Mouse (Mus musculus) thymus, adult 2 months (tissue): ENCODE results near the gene Cradd. TPM values are rescaled to one million over a fixed set of nuclear protein-coding genes. Genes with fewer than 3 reads are reported as not detected.

Experiments
- DNase-seq: peaks from one replicate; pipeline ENCODE4 v3.0.0; 2021
- H3K27ac ChIP-seq: fragments of 200-500 bp; 2 replicates; pipeline ENCODE4 v1.5.1; 2012; ENCODE audit warnings: low read length, control low read depth; ENCODE audit not compliant: control insufficient read depth, insufficient read depth
- H3K27me3 ChIP-seq: fragments of 200-500 bp; 2 replicates; pipeline ENCODE4 v1.6.1; 2012; ENCODE audit warnings: mild to moderate bottlenecking, low read length, moderate library complexity, mixed read lengths; ENCODE audit not compliant: control insufficient read depth, insufficient read depth
- H3K36me3 ChIP-seq: fragments of 200-500 bp; 2 replicates; pipeline ENCODE4 v1.6.1; 2012; ENCODE audit warnings: mild to moderate bottlenecking, low read length, moderate library complexity; ENCODE audit not compliant: control insufficient read depth, insufficient read depth
- H3K4me1 ChIP-seq: fragments of 200-500 bp; replicated peaks from 2 replicates; pipeline ENCODE4 v1.6.1; 2012; ENCODE audit warnings: low read length; ENCODE audit not compliant: control insufficient read depth, insufficient read depth
- H3K4me3 ChIP-seq: fragments of 200-500 bp; 2 replicates; pipeline ENCODE4 v1.5.1; 2012; ENCODE audit warnings: mild to moderate bottlenecking, low read length, control low read depth, moderate library complexity; ENCODE audit not compliant: control insufficient read depth, insufficient read depth
- CTCF ChIP-seq: fragments of 200-500 bp; IDR thresholded peaks from 2 replicates; pipeline ENCODE4 v1.5.1; 2012; ENCODE audit warnings: mild to moderate bottlenecking, control low read depth, low read length, moderate library complexity, borderline replicate concordance; ENCODE audit not compliant: control insufficient read depth, poor library complexity, insufficient read depth; ENCODE audit errors: extremely low read depth
- POLR2A ChIP-seq: fragments of 200-500 bp; IDR thresholded peaks from 2 replicates; pipeline ENCODE4 v1.6.1; 2012; ENCODE audit warnings: mild to moderate bottlenecking, low read length, control low read depth, moderate library complexity; ENCODE audit not compliant: control insufficient read depth, poor library complexity, insufficient read depth; ENCODE audit errors: extremely low read depth
- WGBS: fragments of 180-500 bp; shearing (Covaris S2); methylation state at CpG from one replicate; pipeline ENCODE4 v1.1.7; 2018; 5-methylcytosine and 5-hydroxymethylcytosine counted together
- polyA plus RNA-seq: library from polyadenylated mRNA; depleted of rRNA; stranded (reverse); fragments of >200 nt; gene quantifications from 2 replicates; pipeline ENCODE4 v1.2.3, GENCODE M21; 2012

The Cradd gene
- polyA plus RNA-seq, 1 experiment = 15.8 TPM

GRCm38 (mm10) chr10:95251674-95252073 lies 72.3 kb downstream of the Cradd start:
- no peak overlapping the region for H3K27ac ChIP-seq
- TF ChIP-seq CTCF (no peak), POLR2A (no peak)
- DNase-seq = no peak
- H3K36me3 ChIP-seq = no peaks in the 10 kb centered on the region
- H3K4me1 ChIP-seq = 0 out of 2 replicates have a peak, but pooled peaks cover 2% of the 10 kb centered on the region
- no peak overlapping the region for H3K4me3 ChIP-seq
- H3K27me3 ChIP-seq = no peaks in the 10 kb centered on the region
- WGBS = 97% methylated on average over 16 of the region's 16 CpGs

GRCm38 (mm10) chr10:95248362-95248761 lies 75.6 kb downstream of the Cradd start:
- TF ChIP-seq CTCF = no peak
- no peak for TF ChIP-seq POLR2A
- 92% methylated on average over 6 of the region's 6 CpGs for WGBS

GRCm38 (mm10) chr10:95246696-95247095 lies 77.2 kb downstream of the Cradd start:
- TF ChIP-seq POLR2A = no peak
- TF ChIP-seq CTCF = no peak
- Histone ChIP-seq H3K4me3 (no peak overlapping the region), H3K27ac (no peak overlapping the region), H3K27me3 (no peaks in the 10 kb centered on the region), H3K36me3 (no peaks in the 10 kb centered on the region), H3K4me1 (peaks cover 3% of the 10 kb centered on the region)
- no peak for DNase-seq
- WGBS = 92% methylated on average over 2 of the region's 2 CpGs

More at GRCm38 (mm10) chr10:95248362-95248761, 75.6 kb downstream of the Cradd start:
- Histone ChIP-seq H3K27ac (no peak overlapping the region), H3K4me3 (no peak overlapping the region), H3K36me3 (no peaks in the 10 kb centered on the region), H3K4me1 (peaks cover 3% of the 10 kb centered on the region), H3K27me3 (no peaks in the 10 kb centered on the region)
- no peak for DNase-seq

- Histone ChIP-seq H3K4me1 (peaks cover 3% of the 10 kb centered on the region), H3K4me3 (no peak overlapping the region), H3K27ac (no peak overlapping the region), H3K27me3 (no peaks in the 10 kb centered on the region), H3K36me3 (no peaks in the 10 kb centered on the region)
- TF ChIP-seq POLR2A (no peak), CTCF (no peak)
- WGBS = 89% methylated on average over 2 of the region's 2 CpGs
- DNase-seq = no peak
Measured at GRCm38 (mm10) chr10:95245680-95245982, 78.3 kb downstream of the Cradd start.

GRCm38 (mm10) chr10:95244961-95245679 lies 78.8 kb downstream of the Cradd start:
- no peak for DNase-seq
- H3K4me3 ChIP-seq = no peak overlapping the region
- H3K4me1 ChIP-seq = peaks cover 3% of the 10 kb centered on the region
- H3K36me3 ChIP-seq = no peaks in the 10 kb centered on the region
- WGBS = 87% methylated on average over 23 of the region's 23 CpGs
- H3K27ac ChIP-seq = no peak overlapping the region
- TF ChIP-seq CTCF (no peak), POLR2A (no peak)
- no peaks in the 10 kb centered on the region for H3K27me3 ChIP-seq

- Histone ChIP-seq H3K27me3 (no peaks in the 10 kb centered on the region), H3K4me3 (no peak overlapping the region), H3K4me1 (no peaks in the 10 kb centered on the region), H3K27ac (no peak overlapping the region), H3K36me3 (no peaks in the 10 kb centered on the region)
- no peak for TF ChIP-seq POLR2A
- no peak for TF ChIP-seq CTCF
- DNase-seq = no peak
- WGBS = 91% methylated on average over 13 of the region's 13 CpGs
Measured at GRCm38 (mm10) chr10:95239196-95240069, 84.5 kb downstream of the Cradd start.
